Mouse (Mus musculus) liver, embryonic 14.5 days (tissue): ENCODE results near the gene Eif3k.

Source experiments
- CTCF ChIP-seq: IDR thresholded peaks from 2 replicates; pipeline ENCODE4 v1.5.1; 2016; ENCODE audit warnings: antibody characterized with exemption, low read depth, control low read depth
- EP300 ChIP-seq: IDR thresholded peaks from 2 replicates; pipeline ENCODE4 v1.6.1; 2016; ENCODE audit warnings: antibody characterized with exemption, low read depth

DNA sequence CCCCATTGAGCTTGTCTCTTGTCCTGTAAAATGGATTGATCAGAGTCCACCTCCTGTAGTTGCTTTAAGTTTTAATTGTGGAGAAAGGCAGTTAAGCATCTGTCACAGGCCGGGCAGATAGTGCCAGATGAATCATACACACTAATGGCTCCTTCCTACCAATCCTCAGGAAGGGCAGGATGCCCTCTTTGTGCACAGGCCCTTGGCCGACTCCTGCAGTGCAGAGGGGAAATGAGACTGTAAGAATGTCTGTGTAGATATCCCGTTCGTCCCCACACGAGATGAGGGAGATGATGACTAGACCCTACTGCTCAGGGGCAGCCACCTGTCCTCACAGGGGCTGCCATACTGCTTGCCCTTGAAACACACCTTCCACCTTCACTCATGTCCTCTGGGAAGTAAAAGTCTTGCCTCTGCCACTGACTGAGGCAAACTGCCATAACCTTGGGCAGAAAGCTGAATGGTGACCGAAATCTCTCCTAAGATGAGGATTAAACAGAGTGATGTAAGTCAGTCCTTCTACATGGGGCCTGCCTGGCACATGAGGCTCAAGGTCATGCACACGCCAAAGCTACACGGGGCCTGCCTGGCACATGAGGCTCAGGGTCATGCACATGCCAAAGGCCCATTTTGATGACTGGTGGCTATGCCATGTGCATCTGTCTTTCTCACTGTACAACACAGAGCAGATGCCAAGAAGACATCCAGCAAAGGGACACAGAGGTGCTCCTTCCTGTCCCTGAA lies 59.8 kb downstream of the Eif3k start:
- TF ChIP-seq CTCF (no peak), EP300 (no peak)
